Mouse (Mus musculus): ENCODE data around the gene Eef1akmt1.

GRCm38 (mm10) chr14:57537261-57538015, 34.0 kb downstream of the Eef1akmt1 start:
- TF ChIP-seq CTCF (IDR thresholded peaks at IDR 0.05; ENCODE audit: insufficient read depth, low read depth, low read length), result no peak
- TF ChIP-seq POLR2A (IDR thresholded peaks at IDR 0.05; ENCODE audit: insufficient read depth, low read depth, low read length), result no peak
